Mouse (Mus musculus): ENCODE results near the gene Catsper3. TPM values are rescaled to one million over a fixed set of nuclear protein-coding genes. Genes with fewer than 3 reads are reported as not detected.

Catsper3 gene
- polyA plus RNA-seq, 1 experiment = 0.05 TPM

DNA sequence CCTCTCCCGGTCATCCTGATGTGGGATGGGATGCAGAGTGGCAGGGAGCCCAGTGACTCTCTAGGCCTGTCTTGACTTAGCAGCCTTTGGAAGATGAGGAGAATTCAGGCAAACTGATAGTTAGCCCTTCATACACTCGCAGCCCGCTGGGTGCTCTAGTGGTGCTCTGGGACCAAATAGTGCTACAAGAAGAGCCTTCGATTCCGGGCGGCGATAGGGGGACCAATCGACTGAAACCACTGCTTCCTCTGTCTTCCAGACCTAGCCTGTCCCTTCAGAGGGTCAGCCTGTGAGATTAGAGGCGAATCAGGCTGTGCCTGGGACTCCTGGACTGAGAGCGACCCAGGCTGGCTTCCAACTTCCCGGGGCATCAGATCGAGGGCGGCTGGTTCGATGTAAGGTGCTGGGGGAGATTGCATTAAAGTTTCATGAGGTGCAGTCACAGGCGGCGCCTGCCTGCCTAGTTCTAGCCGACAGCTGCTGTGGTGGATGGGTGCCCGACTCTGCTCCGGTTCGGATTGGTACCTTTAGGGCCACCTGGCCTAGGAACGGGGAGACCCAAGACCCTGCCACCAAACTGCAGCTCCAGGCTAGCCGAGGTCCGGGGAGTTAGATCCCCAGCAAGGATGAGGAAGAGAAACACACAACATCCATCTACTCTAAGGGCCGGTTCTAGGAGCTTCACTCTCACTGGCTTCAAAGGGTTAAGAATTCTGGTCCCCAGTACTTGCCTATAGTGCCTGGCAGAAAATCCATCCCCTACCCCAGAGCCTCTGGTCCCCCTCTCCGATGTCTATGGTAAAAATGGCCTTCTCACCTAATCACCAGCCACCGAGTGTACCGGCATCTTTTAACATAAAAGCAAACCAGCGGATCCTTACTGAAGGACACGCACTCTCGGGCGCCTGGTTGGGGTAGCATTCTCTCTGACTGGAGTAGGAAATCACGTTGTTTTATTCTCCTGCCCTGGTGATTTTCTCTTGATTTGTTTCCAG, 52.7 kb downstream of the Catsper3 start:
- peaks cover 85% of the 10 kb centered on the region for H3K27me3 ChIP-seq (ENCODE audit: control insufficient read depth, insufficient read depth, insufficient read length)
- H3K36me3 ChIP-seq (ENCODE audit: control insufficient read depth, insufficient read depth) = no peaks in the 10 kb centered on the region
- TF ChIP-seq MYOG (IDR thresholded peaks at IDR 0.05; ENCODE audit: control insufficient read depth, extremely low read depth, insufficient read length) = no peak
- no peak for TF ChIP-seq FOSL1 (IDR thresholded peaks at IDR 0.05; ENCODE audit: insufficient read depth, low read length, poor library complexity, severe bottlenecking)
- TF ChIP-seq CEBPB (IDR thresholded peaks at IDR 0.05; ENCODE audit: low read depth) = no peak
- no peak for TF ChIP-seq MYOD1 (IDR thresholded peaks at IDR 0.05; ENCODE audit: control insufficient read depth, insufficient read length, low read depth)
- TF ChIP-seq USF1 (IDR thresholded peaks at IDR 0.05; ENCODE audit: low read depth) = no peak
- no peak for TF ChIP-seq MAX (IDR thresholded peaks at IDR 0.05)
- TF ChIP-seq CTCF (IDR thresholded peaks at IDR 0.05; ENCODE audit: control insufficient read depth, insufficient read depth, insufficient read length) = no peak
- no peaks in the 10 kb centered on the region for H3K79me3 ChIP-seq (ENCODE audit: low read depth)
- no peak overlapping the region for H3K4me3 ChIP-seq (ENCODE audit: insufficient read depth, poor library complexity, severe bottlenecking)
- no peaks in the 10 kb centered on the region for H3K79me2 ChIP-seq (ENCODE audit: control insufficient read depth, insufficient read depth)
- H3ac ChIP-seq (ENCODE audit: control insufficient read depth, insufficient read length, low read depth) = no peak overlapping the region

DNA sequence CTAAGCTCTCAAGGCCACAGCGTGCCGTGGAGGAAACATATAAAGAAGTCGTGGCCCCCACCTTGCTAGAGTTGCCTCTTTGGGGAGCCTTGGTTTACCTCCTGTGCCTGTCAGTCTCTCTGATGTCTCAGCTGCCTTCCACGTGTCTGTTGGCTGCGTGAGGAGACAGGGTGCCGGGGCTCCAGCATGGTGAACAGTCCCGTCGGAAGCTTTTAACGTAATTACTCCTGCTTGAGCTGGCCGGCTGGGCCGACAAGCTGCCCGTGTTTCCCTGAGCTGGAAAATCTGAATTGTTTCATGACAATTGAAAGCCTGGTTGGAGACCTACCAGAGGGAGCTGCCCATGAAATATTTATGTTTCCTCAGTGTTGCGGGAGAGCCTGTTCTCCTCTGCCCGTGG, 55.9 kb downstream of the Catsper3 start:
- Histone ChIP-seq H3K79me3 (ENCODE audit: low read depth) (no peaks in the 10 kb centered on the region), H3K27me3 (ENCODE audit: control insufficient read depth, insufficient read depth, insufficient read length) (peaks cover 60% of the 10 kb centered on the region), H3ac (ENCODE audit: control insufficient read depth, insufficient read length, low read depth) (no peak overlapping the region), H3K36me3 (ENCODE audit: control insufficient read depth, insufficient read depth) (no peaks in the 10 kb centered on the region), H3K79me2 (ENCODE audit: control insufficient read depth, insufficient read depth) (no peaks in the 10 kb centered on the region), H3K4me3 (ENCODE audit: insufficient read depth, poor library complexity, severe bottlenecking) (no peak overlapping the region)
- no peak for TF ChIP-seq CEBPB (IDR thresholded peaks at IDR 0.05; ENCODE audit: low read depth)

DNA sequence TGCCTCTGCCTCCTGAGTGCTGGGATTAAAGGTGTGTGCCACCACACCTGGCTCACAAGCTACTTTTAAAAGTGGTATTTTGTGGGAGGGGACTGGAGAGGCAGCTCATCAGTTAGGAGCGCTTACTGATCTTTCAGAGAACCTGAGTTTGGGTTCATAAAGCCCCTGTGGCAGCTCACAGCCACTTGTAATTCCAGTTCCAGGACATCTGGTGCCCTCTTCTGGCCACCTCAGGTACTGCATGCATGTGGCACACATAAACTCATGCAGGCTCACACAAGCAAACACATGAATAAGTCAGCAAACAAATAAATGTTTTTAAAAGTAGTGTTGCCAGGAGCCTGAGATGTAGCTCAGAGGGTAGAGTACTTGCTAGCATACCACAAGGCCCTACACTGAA, 59.3 kb downstream of the Catsper3 start:
- Histone ChIP-seq H3K36me3 (ENCODE audit: control insufficient read depth, insufficient read depth) (no peaks in the 10 kb centered on the region), H3K4me3 (ENCODE audit: insufficient read depth, poor library complexity, severe bottlenecking) (no peak overlapping the region), H3K79me3 (ENCODE audit: low read depth) (no peaks in the 10 kb centered on the region), H3K27me3 (ENCODE audit: control insufficient read depth, insufficient read depth, insufficient read length) (peaks cover 62% of the 10 kb centered on the region), H3ac (ENCODE audit: control insufficient read depth, insufficient read length, low read depth) (no peak overlapping the region), H3K79me2 (ENCODE audit: control insufficient read depth, insufficient read depth) (no peaks in the 10 kb centered on the region)
- TF ChIP-seq CTCF (IDR thresholded peaks at IDR 0.05; ENCODE audit: control insufficient read depth, insufficient read depth, insufficient read length) (no peak), MAX (IDR thresholded peaks at IDR 0.05) (no peak), MYOG (IDR thresholded peaks at IDR 0.05; ENCODE audit: control insufficient read depth, extremely low read depth, insufficient read length) (no peak), CEBPB (IDR thresholded peaks at IDR 0.05; ENCODE audit: low read depth) (no peak), MYOD1 (IDR thresholded peaks at IDR 0.05; ENCODE audit: control insufficient read depth, insufficient read length, low read depth) (no peak), USF1 (IDR thresholded peaks at IDR 0.05; ENCODE audit: low read depth) (no peak), FOSL1 (IDR thresholded peaks at IDR 0.05; ENCODE audit: insufficient read depth, low read length, poor library complexity, severe bottlenecking) (no peak)

DNA sequence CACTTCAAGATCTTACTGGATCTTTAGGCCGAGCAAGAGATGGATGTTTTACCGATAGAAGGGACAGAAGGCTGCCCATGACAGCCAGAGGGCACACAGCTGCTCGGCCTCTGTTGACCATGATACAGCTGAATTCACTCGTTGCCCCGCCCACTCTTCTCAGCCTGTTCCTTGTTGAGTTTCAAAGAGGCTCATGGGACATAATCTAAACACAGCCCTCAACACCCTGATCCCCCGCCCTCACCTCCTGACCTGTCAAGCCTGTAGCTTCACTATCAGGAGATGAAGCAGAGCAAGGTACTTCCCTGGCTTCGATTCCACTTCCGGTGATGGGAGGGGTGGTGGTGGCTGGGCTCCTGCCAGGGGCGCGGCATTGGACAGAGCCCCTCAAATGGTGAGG, 63.4 kb downstream of the Catsper3 start:
- no peaks in the 10 kb centered on the region for H3K79me3 ChIP-seq (ENCODE audit: low read depth)
- H3ac ChIP-seq (ENCODE audit: control insufficient read depth, insufficient read length, low read depth) = no peak overlapping the region
- H3K4me3 ChIP-seq (ENCODE audit: insufficient read depth, poor library complexity, severe bottlenecking) = no peak overlapping the region
- no peak for TF ChIP-seq MYOD1 (IDR thresholded peaks at IDR 0.05; ENCODE audit: control insufficient read depth, insufficient read length, low read depth)
- TF ChIP-seq CTCF (IDR thresholded peaks at IDR 0.05; ENCODE audit: control insufficient read depth, insufficient read depth, insufficient read length) = no peak
- no peak for TF ChIP-seq MAX (IDR thresholded peaks at IDR 0.05)
- TF ChIP-seq MYOG (IDR thresholded peaks at IDR 0.05; ENCODE audit: control insufficient read depth, extremely low read depth, insufficient read length) = no peak
- no peak for TF ChIP-seq CEBPB (IDR thresholded peaks at IDR 0.05; ENCODE audit: low read depth)
- no peak for TF ChIP-seq FOSL1 (IDR thresholded peaks at IDR 0.05; ENCODE audit: insufficient read depth, low read length, poor library complexity, severe bottlenecking)
- no peak for TF ChIP-seq USF1 (IDR thresholded peaks at IDR 0.05; ENCODE audit: low read depth)
- H3K79me2 ChIP-seq (ENCODE audit: control insufficient read depth, insufficient read depth) = no peaks in the 10 kb centered on the region
- peaks cover 59% of the 10 kb centered on the region for H3K27me3 ChIP-seq (ENCODE audit: control insufficient read depth, insufficient read depth, insufficient read length)
- H3K36me3 ChIP-seq (ENCODE audit: control insufficient read depth, insufficient read depth) = no peaks in the 10 kb centered on the region

DNA sequence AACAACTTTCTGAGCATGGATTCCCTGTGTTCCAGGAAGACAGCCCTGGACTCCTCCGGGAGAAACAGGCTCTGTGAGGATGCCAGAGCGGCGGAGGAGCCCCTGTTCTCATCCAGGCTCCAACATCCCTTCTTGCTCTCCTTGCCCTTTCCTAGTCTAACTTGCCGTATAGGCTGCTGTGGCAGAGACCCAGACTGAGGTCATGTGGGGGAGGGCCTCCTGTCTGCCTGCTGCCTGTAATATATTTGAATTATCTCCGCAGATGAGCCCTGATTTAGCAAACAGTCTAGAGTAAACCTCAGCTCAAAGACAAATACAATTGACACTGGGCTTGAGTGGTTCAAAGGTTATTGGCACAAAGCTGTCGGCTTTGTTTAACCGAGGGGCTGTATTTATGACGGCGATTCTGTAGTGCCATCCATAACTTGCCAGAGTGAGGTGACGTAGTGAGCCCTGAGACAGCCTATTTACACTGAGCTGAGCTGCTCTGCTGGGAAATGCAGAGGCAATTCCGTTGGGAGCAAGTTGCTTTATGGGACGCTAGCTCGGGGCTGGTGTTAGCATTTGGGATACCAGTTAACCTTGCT, 64.3 kb downstream of the Catsper3 start:
- TF ChIP-seq FOSL1 (IDR thresholded peaks at IDR 0.05; ENCODE audit: insufficient read depth, low read length, poor library complexity, severe bottlenecking) (no peak), CEBPB (IDR thresholded peaks at IDR 0.05; ENCODE audit: low read depth) (no peak), MYOD1 (IDR thresholded peaks at IDR 0.05; ENCODE audit: control insufficient read depth, insufficient read length, low read depth) (no peak), CTCF (IDR thresholded peaks at IDR 0.05; ENCODE audit: control insufficient read depth, insufficient read depth, insufficient read length) (no peak), MAX (IDR thresholded peaks at IDR 0.05) (no peak), USF1 (IDR thresholded peaks at IDR 0.05; ENCODE audit: low read depth) (no peak), MYOG (IDR thresholded peaks at IDR 0.05; ENCODE audit: control insufficient read depth, extremely low read depth, insufficient read length) (no peak)
- Histone ChIP-seq H3K36me3 (ENCODE audit: control insufficient read depth, insufficient read depth) (no peaks in the 10 kb centered on the region), H3K4me3 (ENCODE audit: insufficient read depth, poor library complexity, severe bottlenecking) (no peak overlapping the region), H3K27me3 (ENCODE audit: control insufficient read depth, insufficient read depth, insufficient read length) (peaks cover 68% of the 10 kb centered on the region), H3K79me2 (ENCODE audit: control insufficient read depth, insufficient read depth) (no peaks in the 10 kb centered on the region), H3K79me3 (ENCODE audit: low read depth) (no peaks in the 10 kb centered on the region), H3ac (ENCODE audit: control insufficient read depth, insufficient read length, low read depth) (no peak overlapping the region)

Data from C2C12 (cell line).